Mouse (Mus musculus): ENCODE results near the gene Slc34a2. TPM values are rescaled to one million over a fixed set of nuclear protein-coding genes. Genes with fewer than 3 reads are reported as not detected.

The Slc34a2 gene
- polyA plus RNA-seq, 1 experiment from 2014 or later: not detected

DNA sequence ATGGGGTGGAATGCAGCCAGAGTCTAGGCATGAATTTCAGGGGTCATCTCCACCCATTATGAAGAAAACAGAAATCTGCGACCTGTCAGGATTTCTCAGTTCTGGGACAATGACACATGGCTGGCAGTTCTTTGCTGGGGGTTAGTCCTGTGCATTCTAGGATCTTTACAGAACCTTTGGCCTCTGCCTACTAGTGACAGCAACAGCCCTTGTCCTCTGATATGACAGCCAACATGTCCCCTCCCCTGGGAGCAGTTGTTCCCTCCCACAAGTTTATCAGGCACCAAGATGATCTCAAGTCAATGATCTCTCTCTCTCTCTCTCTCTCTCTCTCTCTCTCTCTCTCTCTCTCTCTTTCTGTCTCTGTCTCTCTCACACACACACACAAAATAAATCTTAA is 6.5 kb upstream of the Slc34a2 start:
- WGBS: 69% methylated on average over 1 of the region's 1 CpGs
- no peak overlapping the region for H3K4me3 ChIP-seq
- no peak for ATAC-seq (ENCODE audit: insufficient number of reproducible peaks, low FRiP score)
- no peaks in the 10 kb centered on the region for H3K27me3 ChIP-seq (replicated peaks)
- peaks cover 2% of the 10 kb centered on the region for H3K4me1 ChIP-seq (replicated peaks)
- H3K27ac ChIP-seq (ENCODE audit: poor library complexity, severe bottlenecking): no peak overlapping the region
- H3K4me2 ChIP-seq: no peak overlapping the region
- H3K36me3 ChIP-seq: no peaks in the 10 kb centered on the region
- no peak overlapping the region for H3K9ac ChIP-seq
- H3K9me3 ChIP-seq (replicated peaks): no peaks in the 10 kb centered on the region

DNA sequence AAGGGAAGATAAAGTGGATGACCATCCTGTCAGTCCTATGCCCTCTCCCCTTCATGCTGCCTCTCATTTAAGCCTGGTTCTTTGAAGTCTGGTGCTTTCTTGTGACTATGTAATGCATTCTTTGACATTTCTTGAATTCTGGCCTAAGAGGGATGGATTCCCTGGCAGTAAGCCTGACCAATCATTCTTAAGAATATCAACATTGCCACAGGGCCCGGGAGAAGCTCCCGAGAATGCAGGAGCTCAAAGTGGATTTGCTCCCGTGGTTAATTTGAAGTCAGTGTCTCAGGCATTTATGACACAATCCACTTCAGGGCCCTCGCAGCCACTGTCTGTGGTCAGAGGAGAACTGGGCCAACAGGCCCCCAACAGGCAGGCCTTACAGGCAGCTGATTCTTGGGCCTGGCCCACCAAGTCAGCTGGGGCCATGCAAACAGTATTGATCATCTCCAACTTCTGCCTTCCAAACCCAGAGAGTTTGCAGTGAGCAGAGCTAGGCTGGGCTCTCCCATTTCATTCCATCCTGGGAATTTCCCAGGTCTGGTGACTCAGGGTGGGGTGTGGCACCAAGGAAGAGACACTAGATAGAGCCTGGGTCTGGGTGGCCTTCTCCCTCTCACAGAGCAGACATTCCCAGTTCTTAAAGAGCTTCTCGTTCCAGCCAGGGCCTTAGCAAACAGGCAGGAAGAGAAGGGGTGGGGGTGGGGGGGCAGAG is 4.3 kb downstream of the Slc34a2 start:
- no peak overlapping the region for H3K9ac ChIP-seq
- no peaks in the 10 kb centered on the region for H3K27me3 ChIP-seq (replicated peaks)
- WGBS: 45% methylated on average over 5 of the region's 5 CpGs
- no peak overlapping the region for H3K4me3 ChIP-seq
- no peak overlapping the region for H3K27ac ChIP-seq (ENCODE audit: poor library complexity, severe bottlenecking)
- H3K36me3 ChIP-seq: no peaks in the 10 kb centered on the region
- ATAC-seq (ENCODE audit: insufficient number of reproducible peaks, low FRiP score): no peak
- no peak overlapping the region for H3K4me2 ChIP-seq
- H3K9me3 ChIP-seq (replicated peaks): no peaks in the 10 kb centered on the region
- peaks cover 7% of the 10 kb centered on the region; the same call in 1 of the 2 replicates for H3K4me1 ChIP-seq (replicated peaks)

DNA sequence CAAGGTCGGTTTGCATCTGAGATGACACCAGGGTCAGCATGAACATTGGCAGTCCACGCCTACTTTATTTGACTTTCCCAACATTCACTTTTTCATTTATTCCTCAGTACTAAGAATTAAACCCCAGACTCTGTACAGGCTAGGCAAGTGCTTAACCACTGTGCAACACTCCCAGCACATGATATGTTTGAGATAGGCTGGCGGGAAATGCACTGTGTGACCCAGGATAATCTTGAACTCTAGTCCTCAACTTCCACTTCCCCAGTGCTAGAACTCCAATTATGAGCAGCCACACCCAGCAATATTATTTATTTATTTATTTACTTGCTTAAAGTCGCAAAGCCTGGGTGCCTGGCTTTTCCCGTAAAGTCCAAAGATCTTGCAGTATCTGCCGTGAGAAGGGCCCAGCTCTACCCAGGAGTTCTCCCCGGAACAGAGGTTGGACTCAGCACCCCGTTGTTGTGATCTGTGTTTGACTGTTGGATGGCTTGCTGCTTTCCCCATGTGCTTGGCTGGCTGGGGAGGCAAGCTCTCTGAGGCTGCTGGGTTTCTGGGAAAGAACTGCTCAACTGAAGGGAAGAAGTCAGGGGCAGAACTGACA is 5.0 kb downstream of the Slc34a2 start:
- ATAC-seq (ENCODE audit: insufficient number of reproducible peaks, low FRiP score): no peak
- H3K9me3 ChIP-seq (replicated peaks): no peaks in the 10 kb centered on the region
- no peak overlapping the region for H3K27ac ChIP-seq (ENCODE audit: poor library complexity, severe bottlenecking)
- H3K4me3 ChIP-seq: no peak overlapping the region
- H3K4me1 ChIP-seq (replicated peaks): peaks cover 7% of the 10 kb centered on the region; the same call in 1 of the 2 replicates
- 81% methylated on average over 8 of the region's 8 CpGs for WGBS
- H3K9ac ChIP-seq: no peak overlapping the region
- H3K4me2 ChIP-seq: no peak overlapping the region
- no peaks in the 10 kb centered on the region for H3K36me3 ChIP-seq
- no peaks in the 10 kb centered on the region for H3K27me3 ChIP-seq (replicated peaks)

DNA sequence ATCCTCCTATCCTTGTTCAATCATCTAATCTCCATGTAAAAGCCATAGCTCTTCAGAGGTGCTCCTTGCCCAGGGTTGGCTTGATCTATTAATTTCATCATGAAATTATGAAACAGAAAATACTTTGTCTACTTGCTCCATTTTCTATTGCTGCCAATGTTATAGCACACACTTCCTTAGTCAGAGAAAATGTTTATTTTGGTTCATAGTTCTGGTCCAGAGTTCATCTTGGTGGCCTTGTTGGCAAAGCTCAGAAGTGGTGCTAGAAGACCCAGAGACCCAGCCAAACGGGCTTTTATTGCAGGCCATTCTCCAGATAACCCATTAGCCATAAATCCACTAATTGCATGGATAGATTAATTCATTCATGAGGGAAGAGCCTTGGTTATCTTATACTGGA is 5.8 kb downstream of the Slc34a2 start:
- Histone ChIP-seq H3K27me3 (replicated peaks) (peaks cover 7% of the 10 kb centered on the region), H3K4me3 (no peak overlapping the region), H3K9ac (no peak overlapping the region), H3K36me3 (no peaks in the 10 kb centered on the region), H3K4me1 (replicated peaks) (peaks cover 7% of the 10 kb centered on the region; the same call in 1 of the 2 replicates), H3K4me2 (no peak overlapping the region), H3K9me3 (replicated peaks) (no peaks in the 10 kb centered on the region), H3K27ac (ENCODE audit: poor library complexity, severe bottlenecking) (no peak overlapping the region)
- 64% methylated on average over 1 of the region's 1 CpGs for WGBS
- ATAC-seq (ENCODE audit: insufficient number of reproducible peaks, low FRiP score): no peak

DNA sequence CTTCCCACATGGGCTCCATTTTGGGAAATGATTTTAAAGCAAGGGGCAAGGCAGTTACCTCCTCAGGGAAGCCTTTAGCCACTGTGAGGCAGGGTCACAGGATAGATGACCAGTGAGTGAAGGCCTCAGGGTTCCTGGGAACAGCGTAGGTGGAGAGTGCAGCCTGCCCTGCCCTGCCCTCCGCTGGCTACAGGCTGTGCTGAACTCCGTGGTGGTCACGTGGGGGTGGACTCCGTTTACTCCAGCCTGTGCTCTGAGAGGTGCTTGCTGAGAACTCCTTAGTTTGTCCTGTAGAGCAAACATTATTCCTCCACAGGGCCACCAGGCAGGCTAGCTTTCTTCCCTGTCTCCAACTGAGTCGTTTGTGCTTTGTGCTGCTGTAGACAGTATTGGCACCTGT is 10.1 kb downstream of the Slc34a2 start:
- H3K36me3 ChIP-seq: no peaks in the 10 kb centered on the region
- H3K27ac ChIP-seq (ENCODE audit: poor library complexity, severe bottlenecking): no peak overlapping the region
- peaks cover 5% of the 10 kb centered on the region for H3K4me1 ChIP-seq (replicated peaks)
- no peaks in the 10 kb centered on the region for H3K9me3 ChIP-seq (replicated peaks)
- H3K27me3 ChIP-seq (replicated peaks): peaks cover 40% of the 10 kb centered on the region
- H3K4me2 ChIP-seq: no peak overlapping the region
- no peak overlapping the region for H3K4me3 ChIP-seq
- no peak overlapping the region for H3K9ac ChIP-seq
- no peak for ATAC-seq (ENCODE audit: insufficient number of reproducible peaks, low FRiP score)
- 17% methylated on average over 6 of the region's 6 CpGs for WGBS

DNA sequence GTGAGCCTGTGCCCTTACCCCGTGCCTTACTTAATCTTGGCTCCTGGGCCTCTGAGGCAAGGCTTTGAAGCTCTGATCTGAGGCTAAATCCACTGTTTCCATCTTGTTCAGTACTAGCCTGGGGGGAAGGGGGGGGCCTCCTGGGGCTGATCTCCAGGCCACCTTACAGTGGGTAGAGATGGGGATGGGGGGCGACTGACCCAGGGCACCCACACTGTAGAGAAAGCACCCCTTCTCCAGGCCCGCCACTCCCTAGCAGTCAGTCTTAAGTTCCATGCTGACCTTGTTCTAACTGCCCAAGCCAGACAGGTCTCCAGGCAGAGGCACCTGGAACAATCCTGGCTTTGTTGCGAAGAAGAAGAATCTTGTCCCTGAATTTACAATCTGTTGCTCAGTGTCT is 10.7 kb downstream of the Slc34a2 start:
- Histone ChIP-seq H3K27ac (ENCODE audit: poor library complexity, severe bottlenecking) (no peak overlapping the region), H3K9me3 (replicated peaks) (no peaks in the 10 kb centered on the region), H3K4me2 (peak overlapping the region; percentile 83), H3K9ac (peak overlapping the region; percentile 21; the same call in 1 of the 2 replicates), H3K27me3 (replicated peaks) (peaks cover 42% of the 10 kb centered on the region), H3K36me3 (no peaks in the 10 kb centered on the region), H3K4me3 (peak overlapping the region; percentile 45), H3K4me1 (replicated peaks) (peaks cover 5% of the 10 kb centered on the region)
- no peak for ATAC-seq (ENCODE audit: insufficient number of reproducible peaks, low FRiP score)
- 40% methylated on average over 4 of the region's 4 CpGs for WGBS

DNA sequence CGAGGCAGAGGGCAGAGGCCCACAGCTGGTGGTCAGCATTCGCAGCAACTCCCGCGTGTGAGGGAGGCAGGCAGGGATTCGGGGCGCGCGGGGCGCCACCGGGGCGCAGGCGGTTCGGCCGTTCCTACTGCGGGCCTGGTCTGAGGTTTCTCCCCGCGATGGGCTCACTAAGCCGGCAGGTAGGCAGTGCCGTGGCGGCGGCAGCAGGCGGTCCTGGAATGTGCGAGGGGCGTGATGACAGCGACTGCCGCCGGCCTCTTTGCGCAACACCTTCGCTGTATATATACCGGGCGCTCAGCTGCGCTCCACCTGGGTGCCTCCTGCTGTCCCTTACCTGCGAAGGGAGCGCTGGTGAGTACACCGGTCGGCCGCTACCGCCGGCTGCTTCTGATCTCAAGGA is 11.2 kb downstream of the Slc34a2 start:
- no peak overlapping the region for H3K27ac ChIP-seq (ENCODE audit: poor library complexity, severe bottlenecking)
- H3K27me3 ChIP-seq (replicated peaks): peaks cover 42% of the 10 kb centered on the region
- peak overlapping the region; percentile 45 for H3K4me3 ChIP-seq
- 0 out of 2 replicates have a peak, but pooled peaks have one; percentile 39 for ATAC-seq (ENCODE audit: insufficient number of reproducible peaks, low FRiP score)
- H3K9me3 ChIP-seq (replicated peaks): no peaks in the 10 kb centered on the region
- no peaks in the 10 kb centered on the region for H3K36me3 ChIP-seq
- peak overlapping the region; percentile 21; the same call in 1 of the 2 replicates for H3K9ac ChIP-seq
- WGBS: under 1% methylated on average over 39 of the region's 39 CpGs
- peaks cover 5% of the 10 kb centered on the region for H3K4me1 ChIP-seq (replicated peaks)
- H3K4me2 ChIP-seq: peak overlapping the region; percentile 83

DNA sequence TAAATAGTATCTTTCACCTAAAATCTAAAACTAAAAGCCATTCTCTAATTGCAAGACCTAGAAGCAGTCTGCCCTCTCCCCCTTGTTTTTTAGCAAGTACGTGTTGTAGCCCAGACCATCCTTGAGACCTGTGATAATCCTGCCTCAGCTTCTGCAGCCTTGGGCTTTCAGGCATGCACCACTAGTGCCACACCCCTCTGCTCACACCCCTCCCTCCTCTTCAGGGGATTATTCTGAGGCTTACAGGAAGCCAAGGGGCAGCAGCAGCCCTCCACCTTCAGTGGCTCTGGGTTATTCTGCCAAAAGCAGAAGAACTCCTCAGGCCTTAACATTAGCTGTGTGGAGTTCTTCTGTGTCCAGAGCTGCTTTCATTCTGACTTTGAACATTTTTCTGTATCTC is 13.1 kb downstream of the Slc34a2 start:
- no peak overlapping the region for H3K27ac ChIP-seq (ENCODE audit: poor library complexity, severe bottlenecking)
- H3K4me2 ChIP-seq: no peak overlapping the region
- peaks cover 5% of the 10 kb centered on the region for H3K4me1 ChIP-seq (replicated peaks)
- peaks cover 42% of the 10 kb centered on the region for H3K27me3 ChIP-seq (replicated peaks)
- H3K36me3 ChIP-seq: no peaks in the 10 kb centered on the region
- no peak overlapping the region for H3K9ac ChIP-seq
- no peak for ATAC-seq (ENCODE audit: insufficient number of reproducible peaks, low FRiP score)
- no peaks in the 10 kb centered on the region for H3K9me3 ChIP-seq (replicated peaks)
- no peak overlapping the region for H3K4me3 ChIP-seq
- 42% methylated on average over 1 of the region's 1 CpGs for WGBS

DNA sequence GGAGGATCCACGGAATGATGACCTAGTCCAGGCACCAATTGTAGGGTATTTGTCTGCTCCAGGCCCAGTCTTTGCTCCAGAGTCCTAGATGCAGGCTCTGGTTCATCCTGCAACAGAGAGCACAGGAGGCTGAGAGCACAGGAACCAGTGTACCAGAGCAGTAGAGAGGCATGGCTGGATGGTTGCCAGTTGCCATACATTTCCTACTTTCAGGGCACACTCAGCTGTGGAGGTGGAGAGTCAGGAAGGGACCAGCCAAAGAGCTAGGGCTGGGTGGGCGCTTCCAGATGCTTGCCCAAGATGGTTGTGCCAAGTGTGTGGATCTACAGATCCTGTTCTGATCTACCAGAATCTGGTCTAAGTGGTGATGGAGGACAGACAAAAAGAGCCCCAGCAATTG is 15.4 kb downstream of the Slc34a2 start:
- Histone ChIP-seq H3K27ac (ENCODE audit: poor library complexity, severe bottlenecking) (no peak overlapping the region), H3K4me1 (replicated peaks) (peaks cover 5% of the 10 kb centered on the region), H3K9me3 (replicated peaks) (no peaks in the 10 kb centered on the region), H3K4me2 (no peak overlapping the region), H3K9ac (no peak overlapping the region), H3K36me3 (no peaks in the 10 kb centered on the region), H3K27me3 (replicated peaks) (peaks cover 40% of the 10 kb centered on the region), H3K4me3 (no peak overlapping the region)
- ATAC-seq (ENCODE audit: insufficient number of reproducible peaks, low FRiP score): no peak
- 83% methylated on average over 2 of the region's 2 CpGs for WGBS

DNA sequence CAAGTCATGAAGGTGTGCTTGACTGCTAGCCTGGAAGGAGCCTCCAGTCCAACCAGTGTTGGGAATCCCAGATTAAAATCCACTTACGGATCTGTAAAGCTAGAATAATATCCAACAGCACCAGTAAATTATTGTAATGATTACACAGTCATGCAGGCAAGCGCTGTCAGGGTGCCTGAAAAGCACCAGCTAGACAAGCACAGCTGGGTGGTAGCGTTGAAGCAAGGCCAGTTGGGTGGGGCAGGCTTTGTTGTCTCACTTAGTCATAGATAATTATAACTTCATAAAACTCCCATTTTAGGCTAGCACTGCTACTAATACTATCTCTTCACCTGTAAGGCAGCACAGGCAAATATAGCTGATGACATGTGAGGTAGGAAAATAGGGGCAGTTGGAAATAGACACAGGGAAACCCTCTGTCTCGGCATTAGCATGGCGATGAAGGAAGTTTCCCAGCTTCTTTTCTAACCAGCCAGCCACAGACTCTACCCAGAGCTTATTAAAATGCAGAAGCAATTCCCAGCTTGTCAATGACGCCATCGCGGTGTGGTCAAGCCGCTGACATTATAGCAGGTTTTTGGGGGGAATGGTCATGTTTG is 23.8 kb downstream of the Slc34a2 start:
- ATAC-seq (ENCODE audit: insufficient number of reproducible peaks, low FRiP score): no peak
- Histone ChIP-seq H3K9me3 (replicated peaks) (no peaks in the 10 kb centered on the region), H3K4me3 (no peak overlapping the region), H3K27me3 (replicated peaks) (no peaks in the 10 kb centered on the region; the same call in 1 of the 2 replicates), H3K4me2 (no peak overlapping the region), H3K27ac (ENCODE audit: poor library complexity, severe bottlenecking) (no peak overlapping the region), H3K9ac (no peak overlapping the region), H3K4me1 (replicated peaks) (peaks cover 11% of the 10 kb centered on the region; the same call in 1 of the 2 replicates), H3K36me3 (no peaks in the 10 kb centered on the region)
- WGBS: 90% methylated on average over 9 of the region's 9 CpGs

DNA sequence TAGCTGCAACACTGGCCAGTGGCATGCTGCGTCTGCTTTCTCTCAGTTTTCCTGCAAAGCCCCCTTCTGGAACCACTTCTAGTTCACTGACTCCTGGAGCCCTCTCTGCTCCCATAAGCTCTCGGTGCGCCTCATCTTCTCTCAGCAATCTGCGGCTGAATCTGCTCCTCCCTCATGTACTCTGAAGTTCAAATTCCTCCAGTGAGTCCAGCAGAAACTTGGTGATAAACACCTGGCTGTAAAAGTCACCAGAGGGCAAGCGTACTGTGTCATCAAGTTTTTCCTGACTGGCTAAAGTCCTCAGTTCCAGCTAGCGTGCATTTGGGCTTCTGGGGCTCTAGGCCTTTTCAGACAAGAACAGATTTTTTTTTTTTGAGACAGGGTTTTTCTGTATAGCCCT is 36.7 kb downstream of the Slc34a2 start:
- Histone ChIP-seq H3K36me3 (no peaks in the 10 kb centered on the region), H3K4me3 (no peak overlapping the region), H3K4me2 (no peak overlapping the region), H3K9ac (no peak overlapping the region), H3K4me1 (replicated peaks) (peaks cover 5% of the 10 kb centered on the region; the same call in 1 of the 2 replicates), H3K9me3 (replicated peaks) (no peaks in the 10 kb centered on the region), H3K27me3 (replicated peaks) (no peaks in the 10 kb centered on the region), H3K27ac (ENCODE audit: poor library complexity, severe bottlenecking) (no peak overlapping the region)
- no peak for ATAC-seq (ENCODE audit: insufficient number of reproducible peaks, low FRiP score)
- WGBS: 52% methylated on average over 6 of the region's 6 CpGs
